Mouse (Mus musculus) heart, postnatal 0 days (tissue): ENCODE data around the gene Myh11.

Experiments
- CTCF ChIP-seq: IDR thresholded peaks from 2 replicates; pipeline ENCODE4 v1.5.1; 2016; ENCODE audit warnings: antibody characterized with exemption, control low read depth, low read depth
- EP300 ChIP-seq: IDR thresholded peaks from 2 replicates; pipeline ENCODE4 v1.6.1; 2016; ENCODE audit warnings: antibody characterized with exemption, low read depth

DNA sequence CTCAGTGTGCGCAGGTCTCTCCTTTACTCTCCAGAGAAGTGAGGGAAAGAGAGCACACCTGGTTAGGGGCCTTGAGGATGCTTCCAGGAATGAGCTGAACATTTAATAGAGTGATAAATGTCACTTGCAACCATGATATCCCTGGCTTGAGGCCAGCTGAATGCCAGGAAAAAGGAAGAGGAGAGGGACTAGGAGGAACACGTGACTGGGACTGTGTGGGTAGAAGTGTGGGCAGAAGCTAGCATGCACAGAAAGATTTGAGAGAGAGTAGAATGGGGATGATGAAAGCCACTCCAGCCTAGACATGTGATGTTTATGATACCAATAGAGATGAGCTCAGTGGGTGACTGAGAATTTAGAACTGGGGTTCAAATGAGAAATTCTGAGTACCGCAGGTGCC lies 76.0 kb downstream of the Myh11 start:
- no peak for TF ChIP-seq CTCF
- no peak for TF ChIP-seq EP300
